Mouse (Mus musculus) CH12.LX (cell line): ENCODE measurements around the gene Pdhb. TPM values are rescaled to one million over a fixed set of nuclear protein-coding genes. Genes with fewer than 3 reads are reported as not detected.

Source experiments
- DNase-seq: peaks from one replicate; pipeline ENCODE4 v3.0.0-alpha.2; 2013; ENCODE audit errors: extremely low read depth
- H3K27ac ChIP-seq: 2 replicates; pipeline ENCODE4 v1.5.1; 2012; ENCODE audit warnings: low read depth, mild to moderate bottlenecking, control low read depth, moderate library complexity; ENCODE audit not compliant: insufficient read depth
- H3K27me3 ChIP-seq: replicated peaks from 2 replicates; pipeline ENCODE3; 2012; ENCODE audit warnings: inconsistent platforms
- H3K36me3 ChIP-seq, 2 experiments: replicated peaks in 1 of 2; 2 replicates each; pipeline versions ENCODE3 to v1.6.1; 2012; ENCODE audit warnings: inconsistent platforms in 1 of 2, low read length in 1 of 2, mild to moderate bottlenecking in 1 of 2, mixed read lengths in 1 of 2, moderate library complexity in 1 of 2; ENCODE audit not compliant: control insufficient read depth in 1 of 2, insufficient read depth in 1 of 2
- H3K4me1 ChIP-seq, 2 experiments: 2 replicates each; pipeline ENCODE4 v1.6.1; 2012; ENCODE audit warnings: inconsistent platforms in 1 of 2, moderate library complexity in 1 of 2; ENCODE audit not compliant: insufficient read depth in 2 of 2, control insufficient read depth in 1 of 2
- H3K4me2 ChIP-seq: 2 replicates; pipeline ENCODE4 v1.6.1; 2012; ENCODE audit warnings: low read depth, mild to moderate bottlenecking, control low read depth; ENCODE audit not compliant: poor library complexity, insufficient read depth, severe bottlenecking
- H3K4me3 ChIP-seq, 3 experiments: fragments of 150-350 bp in 1 of 3; sonication (generic) in 1 of 3; replicated peaks in 1 of 3; 2 replicates each; pipeline versions ENCODE3 to v1.5.1; 2011 to 2012; ENCODE audit warnings: low read depth in 2 of 3, low read length in 2 of 3, mild to moderate bottlenecking in 2 of 3, moderate library complexity in 2 of 3, control low read depth in 1 of 3, improper control_type of control experiment in 1 of 3, inconsistent platforms in 1 of 3, mixed read lengths in 1 of 3; ENCODE audit not compliant: poor library complexity in 1 of 3
- H3K79me2 ChIP-seq: replicated peaks from 2 replicates; pipeline ENCODE4 v1.6.1; 2012; ENCODE audit warnings: mild to moderate bottlenecking, moderate library complexity; ENCODE audit not compliant: control insufficient read depth, poor library complexity, insufficient read depth, severe bottlenecking; ENCODE audit errors: extremely low read depth
- H3K9ac ChIP-seq: 2 replicates; pipeline ENCODE4 v1.6.1; 2012; ENCODE audit warnings: low read depth, mild to moderate bottlenecking, control low read depth, moderate library complexity; ENCODE audit not compliant: insufficient read depth
- H3K9me3 ChIP-seq: replicated peaks from 2 replicates; pipeline ENCODE3; 2012; ENCODE audit warnings: low read length, inconsistent platforms, mixed read lengths
- BHLHE40 ChIP-seq: IDR thresholded peaks from 2 replicates; pipeline ENCODE4 v1.6.1; 2011; ENCODE audit warnings: mild to moderate bottlenecking, low read depth, low read length, improper control_type of control experiment
- CHD1 ChIP-seq: IDR thresholded peaks from 2 replicates; pipeline ENCODE4 v1.6.1; 2012; ENCODE audit warnings: low read depth, low read length, improper control_type of control experiment, inconsistent platforms
- CHD2 ChIP-seq: IDR thresholded peaks from 2 replicates; pipeline ENCODE4 v1.6.1; 2011; ENCODE audit warnings: low read length, improper control_type of control experiment
- ETS1 ChIP-seq: conservative IDR thresholded peaks from 2 replicates; pipeline ENCODE4 v1.6.1; 2012; ENCODE audit warnings: low read depth, mild to moderate bottlenecking, inconsistent platforms, low read length, improper control_type of control experiment, moderate library complexity
- HCFC1 ChIP-seq: IDR thresholded peaks from 2 replicates; pipeline ENCODE4 v1.6.1; 2012; ENCODE audit warnings: low read depth, mild to moderate bottlenecking, inconsistent platforms, low read length, improper control_type of control experiment
- IRF4 ChIP-seq: IDR thresholded peaks from 2 replicates; pipeline ENCODE4 v1.6.1; 2014; ENCODE audit warnings: low read depth, mild to moderate bottlenecking, inconsistent platforms, low read length, improper control_type of control experiment
- JUN ChIP-seq: IDR thresholded peaks from 2 replicates; pipeline ENCODE4 v1.6.1; 2011; ENCODE audit warnings: low read depth, mild to moderate bottlenecking, low read length, improper control_type of control experiment, moderate library complexity; ENCODE audit not compliant: insufficient read depth
- KAT2A ChIP-seq: IDR thresholded peaks from 2 replicates; pipeline ENCODE4 v1.6.1; 2012; ENCODE audit warnings: low read length, improper control_type of control experiment, inconsistent platforms; ENCODE audit not compliant: insufficient replicate concordance
- MAX ChIP-seq: IDR thresholded peaks from 2 replicates; pipeline ENCODE4 v1.6.1; 2011; ENCODE audit warnings: low read length, improper control_type of control experiment
- MAZ ChIP-seq: IDR thresholded peaks from 2 replicates; pipeline ENCODE4 v1.6.1; 2012; ENCODE audit warnings: low read depth, mild to moderate bottlenecking, inconsistent platforms, low read length, improper control_type of control experiment, moderate library complexity
- MXI1 ChIP-seq: IDR thresholded peaks from 2 replicates; pipeline ENCODE4 v1.6.1; 2011; ENCODE audit warnings: mild to moderate bottlenecking, low read depth, low read length, improper control_type of control experiment
- MYC ChIP-seq: IDR thresholded peaks from 2 replicates; pipeline ENCODE4 v1.6.1; 2011; ENCODE audit warnings: low read depth, mild to moderate bottlenecking, improper control_type of control experiment, low read length
- NELFE ChIP-seq: IDR thresholded peaks from 2 replicates; pipeline ENCODE4 v1.6.1; 2011; ENCODE audit warnings: low read depth, low read length, improper control_type of control experiment
- NRF1 ChIP-seq: IDR thresholded peaks from 2 replicates; pipeline ENCODE4 v1.6.1; 2014; ENCODE audit warnings: low read depth, mild to moderate bottlenecking, inconsistent platforms, low read length, improper control_type of control experiment, moderate library complexity
- PAX5 ChIP-seq: IDR thresholded peaks from 2 replicates; pipeline ENCODE4 v1.6.1; 2012; ENCODE audit warnings: low read length, inconsistent platforms, mixed read lengths
- POLR2AphosphoS2 ChIP-seq: IDR thresholded peaks from 2 replicates; pipeline ENCODE4 v1.6.1; 2011; ENCODE audit warnings: low read depth, low read length, improper control_type of control experiment
- SIN3A ChIP-seq: IDR thresholded peaks from 2 replicates; pipeline ENCODE4 v1.6.1; 2012; ENCODE audit warnings: low read length, improper control_type of control experiment, inconsistent platforms
- TBP ChIP-seq: conservative IDR thresholded peaks from 2 replicates; pipeline ENCODE4 v1.6.1; 2011; ENCODE audit warnings: low read depth, low read length, improper control_type of control experiment
- UBTF ChIP-seq: IDR thresholded peaks from 2 replicates; pipeline ENCODE4 v1.6.1; 2012; ENCODE audit warnings: low read depth, mild to moderate bottlenecking, inconsistent platforms, low read length, improper control_type of control experiment, moderate library complexity
- ZC3H11A ChIP-seq: IDR thresholded peaks from 2 replicates; pipeline ENCODE4 v1.6.1; 2012; ENCODE audit warnings: low read depth, mild to moderate bottlenecking, inconsistent platforms, low read length, improper control_type of control experiment
- ZKSCAN1 ChIP-seq: IDR thresholded peaks from 2 replicates; pipeline ENCODE4 v1.6.1; 2012; ENCODE audit warnings: low read depth, inconsistent platforms, low read length, improper control_type of control experiment, borderline replicate concordance
- ZMIZ1 ChIP-seq: IDR thresholded peaks from 2 replicates; pipeline ENCODE4 v1.6.1; 2012; ENCODE audit warnings: low read depth, mild to moderate bottlenecking, inconsistent platforms, low read length, improper control_type of control experiment
- ZNF384 ChIP-seq: IDR thresholded peaks from 2 replicates; pipeline ENCODE4 v1.6.1; 2012; ENCODE audit warnings: low read depth, low read length, improper control_type of control experiment, inconsistent platforms
- dilution Hi-C: fragments of 300-500 bp; cut with MboI; formaldehyde crosslinking; loops from 2 replicates; pipeline ENCODE4 v1.14.3; 2020; ENCODE audit warnings: low sequenced_read_pairs; ENCODE audit not compliant: extremely low pct_unique_long_range_greater_than_20kb, extremely low pct_ligation_motif_present
- in situ Hi-C: fragments of 300-500 bp; cut with MboI; formaldehyde crosslinking; loops from 3 replicates; pipeline ENCODE4 v1.14.3; 2019; ENCODE audit warnings: low sequenced_read_pairs, low pct_ligation_motif_present, low pct_unique_long_range_greater_than_20kb, mixed read lengths
- polyA plus RNA-seq: library from polyadenylated mRNA; unstranded; fragments of >175 nt; gene quantifications from 2 replicates; pipeline ENCODE4 v1.2.1, GENCODE M21; 2012; ENCODE audit warnings: low read depth; ENCODE audit not compliant: insufficient read length
- total RNA-seq, 2 experiments: library from RNA; depleted of rRNA; stranded (reverse); fragments of 300-350 nt in 1 of 2; fragments of >200 nt in 1 of 2; gene quantifications; 2 replicates each; pipeline ENCODE4 v1.2.3; 2012 to 2014

Gene Pdhb
- total and polyA plus RNA-seq, 3 experiments = 100 to 205 (median 122) TPM

- no peak for TF ChIP-seq BHLHE40
- no peak for TF ChIP-seq TBP
- no peak for TF ChIP-seq MXI1
- no peak for TF ChIP-seq HCFC1
- TF ChIP-seq ZC3H11A = no peak
- TF ChIP-seq NELFE = no peak
- TF ChIP-seq SIN3A = no peak
- no peak for TF ChIP-seq MAX
- TF ChIP-seq POLR2AphosphoS2 = no peak
- TF ChIP-seq CHD2 = no peak
- Histone ChIP-seq H3K36me3 (no peaks in the 10 kb centered on the region), H3K79me2 (no peaks in the 10 kb centered on the region), H3K9ac (no peak overlapping the region), H3K27me3 (peaks cover 3% of the 10 kb centered on the region), H3K4me1 (peaks cover 4 to 6% of the 10 kb centered on the region in 2 experiments; a peak in 3 of 4 replicates), H3K4me3 (no peak overlapping the region), H3K9me3 (no peaks in the 10 kb centered on the region), H3K27ac (no peak overlapping the region), H3K4me2 (no peak overlapping the region)
- dilution Hi-C loops = no loop called here
- DNase-seq = no peak
- in situ Hi-C loops = no loop called here
Observed at GRCm38 (mm10) chr14:8201715-8202114, 28.9 kb upstream of the Pdhb start.

GRCm38 (mm10) chr14:8200769-8201168, 27.9 kb upstream of the Pdhb start:
- Histone ChIP-seq H3K4me2 (no peak overlapping the region), H3K4me1 (peaks cover 7 to 10% of the 10 kb centered on the region in 2 experiments), H3K27ac (no peak overlapping the region), H3K36me3 (no peaks in the 10 kb centered on the region), H3K79me2 (no peaks in the 10 kb centered on the region), H3K27me3 (peaks cover 3% of the 10 kb centered on the region), H3K4me3 (no peak overlapping the region), H3K9me3 (no peaks in the 10 kb centered on the region), H3K9ac (no peak overlapping the region)
- TF ChIP-seq KAT2A (no peak), UBTF (no peak), JUN (no peak), ETS1 (no peak)
- DNase-seq = no peak
- in situ Hi-C loops (no loop called here), dilution Hi-C loops (no loop called here)

- Histone ChIP-seq H3K4me1 (peaks cover 7 to 14% of the 10 kb centered on the region in 2 experiments), H3K79me2 (no peaks in the 10 kb centered on the region), H3K27ac (no peak overlapping the region), H3K36me3 (no peaks in the 10 kb centered on the region), H3K9ac (no peak overlapping the region), H3K4me3 (no peak overlapping the region), H3K4me2 (no peak overlapping the region), H3K9me3 (no peaks in the 10 kb centered on the region), H3K27me3 (no peaks in the 10 kb centered on the region)
- DNase-seq = no peak
- dilution Hi-C loops = no loop called here
- TF ChIP-seq IRF4 (no peak), CHD2 (no peak), CHD1 (no peak), MAZ (no peak), HCFC1 (no peak), NRF1 (no peak), PAX5 (no peak), UBTF (no peak), ZMIZ1 (no peak), MYC (no peak), ZKSCAN1 (no peak), ETS1 (no peak), ZNF384 (no peak), NELFE (no peak)
- in situ Hi-C loops = no loop called here
Observed at GRCm38 (mm10) chr14:8192727-8193126, 19.9 kb upstream of the Pdhb start.
